Mouse (Mus musculus) heart, embryonic 14.5 days (tissue): ENCODE measurements around the gene Cacna2d2. TPM values are rescaled to one million over a fixed set of nuclear protein-coding genes. Genes with fewer than 3 reads are reported as not detected.

Experiments used
- ATAC-seq: fragments of 200-750 bp; cut with Nextera tagmentation; 2 replicates; pipeline ENCODE4 v1.8.0; 2017; ENCODE audit warnings: low read depth, moderate TSS enrichment; ENCODE audit not compliant: insufficient number of reproducible peaks, insufficient read depth, low FRiP score
- H3K27ac ChIP-seq, 2 experiments: fragments of 200-500 bp in 1 of 2; fragments of 300-500 bp in 1 of 2; sonication (generic) in 1 of 2; replicated peaks in 1 of 2; 2 replicates each; pipeline ENCODE4 v1.5.1; 2012 to 2014; ENCODE audit warnings: low read depth in 2 of 2, low read length in 2 of 2, control low read depth in 1 of 2, mild to moderate bottlenecking in 1 of 2, mixed read lengths in 1 of 2; ENCODE audit not compliant: control insufficient read depth in 1 of 2, insufficient read depth in 1 of 2
- H3K27me3 ChIP-seq: fragments of 300-500 bp; sonication (generic); 2 replicates; pipeline ENCODE4 v1.6.1; 2014; ENCODE audit warnings: mild to moderate bottlenecking, low read length, control low read depth; ENCODE audit not compliant: control insufficient read depth, insufficient read depth
- H3K36me3 ChIP-seq: fragments of 300-500 bp; sonication (generic); 2 replicates; pipeline ENCODE4 v1.6.1; 2014; ENCODE audit warnings: mild to moderate bottlenecking, control low read depth, low read length, mixed read lengths; ENCODE audit not compliant: control insufficient read depth, insufficient read depth
- H3K4me1 ChIP-seq, 2 experiments: fragments of 200-500 bp in 1 of 2; fragments of 300-500 bp in 1 of 2; sonication (generic) in 1 of 2; 2 replicates each; pipeline ENCODE4 v1.6.1; 2012 to 2014; ENCODE audit warnings: low read length in 2 of 2, control low read depth in 1 of 2, mixed read lengths in 1 of 2; ENCODE audit not compliant: control insufficient read depth in 2 of 2, insufficient read depth in 2 of 2
- H3K4me2 ChIP-seq: fragments of 300-500 bp; sonication (generic); 2 replicates; pipeline ENCODE4 v1.6.1; 2014; ENCODE audit warnings: mild to moderate bottlenecking, low read length
- H3K4me3 ChIP-seq, 2 experiments: fragments of 200-500 bp in 1 of 2; fragments of 300-500 bp in 1 of 2; sonication (generic) in 1 of 2; 2 replicates each; pipeline ENCODE4 v1.5.1; 2012 to 2014; ENCODE audit warnings: low read length in 2 of 2, mild to moderate bottlenecking in 2 of 2, control low read depth in 1 of 2, low read depth in 1 of 2, moderate library complexity in 1 of 2; ENCODE audit not compliant: control insufficient read depth in 1 of 2, insufficient read depth in 1 of 2
- H3K9ac ChIP-seq: fragments of 300-500 bp; sonication (generic); 2 replicates; pipeline ENCODE4 v1.6.1; 2014; ENCODE audit warnings: mild to moderate bottlenecking, low read length
- H3K9me3 ChIP-seq: fragments of 300-500 bp; sonication (generic); 2 replicates; pipeline ENCODE4 v1.6.1; 2016; ENCODE audit warnings: low read length, control low read depth; ENCODE audit not compliant: control insufficient read depth
- WGBS: fragments of 180-500 bp; shearing (Covaris S2); extraction: QIAGEN DNeasy Blood & Tissue Kit; methylation state at CpG from one replicate; pipeline ENCODE4 v1.1.7; 2014; 5-methylcytosine and 5-hydroxymethylcytosine counted together
- polyA plus RNA-seq: library from polyadenylated mRNA; unstranded; fragments of >200 nt; fragmentation: Nextera tagmentation; extraction: Ambion mirVana; gene quantifications from 2 replicates; pipeline ENCODE4 v1.2.1, GENCODE M21; 2014

Cacna2d2 gene
- polyA plus RNA-seq, 1 experiment from 2014 or later: 5.6 TPM

DNA sequence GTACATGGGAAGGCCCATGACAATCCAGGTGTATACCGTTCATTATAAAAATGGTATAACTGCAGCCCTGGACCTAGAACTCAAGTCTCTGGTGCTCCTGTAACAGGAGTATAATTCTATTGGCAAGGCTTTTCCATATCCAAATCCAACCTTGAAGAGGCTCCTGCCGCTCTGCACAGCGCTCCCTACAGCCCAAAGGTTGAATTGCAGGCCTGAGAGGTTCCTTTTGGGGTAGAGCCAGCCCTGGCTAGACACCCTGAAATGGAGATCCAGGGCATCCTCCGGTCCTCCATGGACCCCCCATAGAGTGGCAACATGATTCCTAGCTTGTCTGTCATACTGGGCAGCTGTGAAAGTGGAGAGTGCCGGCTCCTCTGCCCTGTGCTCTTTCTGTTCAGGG lies 79.6 kb downstream of the Cacna2d2 start:
- 36% methylated on average over 5 of the region's 5 CpGs for WGBS
- H3K4me3 ChIP-seq: no peak overlapping the region
- H3K4me2 ChIP-seq: peak overlapping the region; percentile 44; the same call in 1 of the 2 replicates
- no peaks in the 10 kb centered on the region for H3K36me3 ChIP-seq
- H3K9ac ChIP-seq: no peak overlapping the region
- peaks cover 0 to 2% of the 10 kb centered on the region in 2 experiments; a peak in 1 of 4 replicates for H3K4me1 ChIP-seq
- ATAC-seq: no peak
- peaks cover 7% of the 10 kb centered on the region; the same call in 1 of the 2 replicates for H3K27me3 ChIP-seq
- no peak overlapping the region for H3K27ac ChIP-seq
- H3K9me3 ChIP-seq: no peaks in the 10 kb centered on the region

DNA sequence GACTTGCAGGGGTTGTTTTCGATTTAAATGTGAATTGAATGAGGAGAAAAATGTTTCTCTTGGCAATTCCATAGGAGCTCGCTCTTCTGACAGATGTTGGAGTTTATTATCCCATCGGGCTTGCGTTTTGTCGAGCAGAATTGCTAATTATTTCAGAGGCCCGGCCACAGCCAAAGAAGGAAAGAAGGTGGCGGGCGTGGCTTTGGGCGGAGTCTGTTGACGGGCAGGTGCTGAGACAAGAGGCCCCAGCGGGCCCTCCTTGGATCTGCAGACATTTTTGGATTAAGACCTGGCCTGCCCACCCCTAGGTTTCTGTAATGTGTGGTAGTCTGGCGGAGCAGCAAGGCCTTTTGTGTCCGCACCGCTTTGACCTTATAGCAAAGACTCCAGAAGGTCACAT lies 80.2 kb downstream of the Cacna2d2 start:
- no peaks in the 10 kb centered on the region for H3K9me3 ChIP-seq
- no peaks in the 10 kb centered on the region for H3K36me3 ChIP-seq
- H3K9ac ChIP-seq: 0 out of 2 replicates have a peak overlapping the region, but pooled peaks have one; percentile 16
- 14% methylated on average over 14 of the region's 14 CpGs for whole genome bisulfite sequencing
- H3K4me3 ChIP-seq: 0 out of 4 replicates have a peak overlapping the region, but pooled peaks have one; percentile 2 to 3
- H3K27me3 ChIP-seq: peaks cover 7% of the 10 kb centered on the region; the same call in 1 of the 2 replicates
- H3K4me2 ChIP-seq: peak overlapping the region; percentile 44
- no peak for ATAC-seq
- H3K27ac ChIP-seq: no peak overlapping the region
- H3K4me1 ChIP-seq: peaks cover 0 to 2% of the 10 kb centered on the region in 2 experiments; a peak in 1 of 4 replicates

DNA sequence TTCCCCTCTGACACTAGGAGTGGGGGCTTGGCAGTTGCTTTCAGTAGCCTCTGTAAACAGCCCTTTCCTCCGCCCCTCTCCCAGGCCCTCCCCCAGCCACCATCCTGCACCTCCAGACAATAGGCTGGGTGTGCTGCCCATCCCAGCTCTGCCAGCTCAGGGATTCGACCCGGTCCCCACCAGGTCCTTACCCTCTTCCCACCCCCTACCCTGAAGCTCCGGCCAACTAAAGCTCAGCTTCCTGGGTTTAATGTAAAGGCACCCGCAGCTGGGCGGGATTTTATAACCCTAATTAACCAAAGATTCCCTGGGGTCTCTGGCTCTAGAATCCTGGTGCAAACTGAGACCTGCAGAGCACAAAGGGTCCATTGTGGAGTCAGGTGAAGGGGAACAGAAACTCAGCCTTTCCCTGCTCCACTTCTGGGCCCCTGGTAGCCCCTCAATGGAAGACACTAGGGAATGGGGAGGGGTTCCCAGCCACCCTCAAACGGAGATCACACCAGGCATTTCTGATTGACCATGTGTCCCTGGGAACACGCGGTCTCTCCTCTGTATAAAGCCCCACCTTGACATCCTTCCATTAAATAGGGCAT lies 81.2 kb downstream of the Cacna2d2 start:
- no peaks in the 10 kb centered on the region for H3K9me3 ChIP-seq
- WGBS: 42% methylated on average over 9 of the region's 9 CpGs
- no peak overlapping the region for H3K4me2 ChIP-seq
- peaks cover 0 to 2% of the 10 kb centered on the region in 2 experiments; a peak in 1 of 4 replicates for H3K4me1 ChIP-seq
- no peaks in the 10 kb centered on the region for H3K36me3 ChIP-seq
- H3K9ac ChIP-seq: no peak overlapping the region
- H3K27ac ChIP-seq: no peak overlapping the region
- H3K27me3 ChIP-seq: peaks cover 7% of the 10 kb centered on the region; the same call in 1 of the 2 replicates
- no peak for ATAC-seq
- H3K4me3 ChIP-seq: no peak overlapping the region

DNA sequence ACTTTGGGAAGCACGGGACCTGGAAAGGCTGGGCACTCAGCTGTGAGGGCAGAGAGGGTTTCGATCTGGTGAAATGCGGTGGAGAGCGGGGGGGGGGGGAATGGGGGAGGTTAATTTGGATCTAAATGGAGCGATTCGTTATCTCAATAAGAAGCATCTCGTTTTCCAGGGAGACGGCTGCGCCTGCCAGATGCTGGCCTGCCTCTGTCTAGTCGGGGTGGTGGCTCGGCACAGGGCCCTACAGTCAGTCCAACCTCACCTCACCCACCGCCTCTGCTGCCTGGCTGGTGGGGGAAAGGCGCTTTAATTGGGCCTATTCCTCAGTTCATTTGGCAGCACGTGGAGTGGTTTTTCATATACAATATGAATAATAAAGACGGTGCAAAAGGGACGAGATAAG lies 81.9 kb downstream of the Cacna2d2 start:
- Histone ChIP-seq H3K4me2 (no peak overlapping the region), H3K27me3 (peaks cover 7% of the 10 kb centered on the region; the same call in 1 of the 2 replicates), H3K36me3 (no peaks in the 10 kb centered on the region), H3K4me3 (no peak overlapping the region), H3K9me3 (no peaks in the 10 kb centered on the region), H3K9ac (no peak overlapping the region), H3K4me1 (peaks cover 0 to 2% of the 10 kb centered on the region in 2 experiments; a peak in 1 of 4 replicates), H3K27ac (no peak overlapping the region)
- no peak for ATAC-seq
- WGBS: 36% methylated on average over 16 of the region's 16 CpGs

- Histone ChIP-seq H3K4me1 (peaks cover 0 to 2% of the 10 kb centered on the region in 2 experiments; a peak in 1 of 4 replicates), H3K27ac (no peak overlapping the region), H3K4me3 (no peak overlapping the region), H3K4me2 (no peak overlapping the region), H3K9ac (no peak overlapping the region), H3K27me3 (peaks cover 7% of the 10 kb centered on the region; the same call in 1 of the 2 replicates), H3K36me3 (no peaks in the 10 kb centered on the region), H3K9me3 (no peaks in the 10 kb centered on the region)
- WGBS: 87% methylated on average over 9 of the region's 9 CpGs
- ATAC-seq: no peak
These were observed 82.6 kb downstream of the Cacna2d2 start for GRCm38 (mm10) chr9:107482004-107482403.

DNA sequence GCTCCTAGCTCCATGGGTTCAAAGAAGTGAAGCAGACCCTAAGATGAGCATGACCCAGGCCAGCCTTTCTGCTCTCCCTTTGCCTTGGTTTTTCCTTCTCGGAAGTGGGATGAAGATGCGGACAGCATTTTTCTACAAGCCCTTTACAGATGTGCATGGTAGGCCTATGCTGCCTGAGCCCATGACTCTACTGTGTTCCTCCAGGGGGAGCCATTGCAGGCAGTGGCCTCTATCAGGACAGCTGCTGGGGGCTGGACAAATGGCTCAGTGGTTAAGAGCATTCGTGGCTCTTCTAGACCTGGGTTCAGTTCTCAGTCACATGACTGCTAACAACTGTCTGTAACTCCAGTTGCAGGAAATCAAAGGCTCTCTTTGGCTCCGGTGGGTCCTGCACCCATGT lies 83.4 kb downstream of the Cacna2d2 start:
- H3K27ac ChIP-seq: no peak overlapping the region
- H3K36me3 ChIP-seq: no peaks in the 10 kb centered on the region
- H3K4me1 ChIP-seq: peaks cover 0 to 2% of the 10 kb centered on the region in 2 experiments; a peak in 1 of 4 replicates
- WGBS: 80% methylated on average over 4 of the region's 4 CpGs
- ATAC-seq: no peak
- H3K9me3 ChIP-seq: no peaks in the 10 kb centered on the region
- no peak overlapping the region for H3K4me2 ChIP-seq
- H3K9ac ChIP-seq: no peak overlapping the region
- no peak overlapping the region for H3K4me3 ChIP-seq
- peaks cover 7% of the 10 kb centered on the region; the same call in 1 of the 2 replicates for H3K27me3 ChIP-seq

GRCm38 (mm10) chr9:107483714-107484113 lies 84.3 kb downstream of the Cacna2d2 start:
- no peak overlapping the region for H3K9ac ChIP-seq

More at GRCm38 (mm10) chr9:107483714-107484113, 84.3 kb downstream of the Cacna2d2 start:
- 85% methylated on average over 5 of the region's 5 CpGs for WGBS
- Histone ChIP-seq H3K4me2 (no peak overlapping the region), H3K4me1 (peaks cover 0 to 2% of the 10 kb centered on the region in 2 experiments; a peak in 1 of 4 replicates), H3K36me3 (no peaks in the 10 kb centered on the region), H3K27me3 (peaks cover 7% of the 10 kb centered on the region; the same call in 1 of the 2 replicates), H3K27ac (no peak overlapping the region), H3K4me3 (no peak overlapping the region), H3K9me3 (no peaks in the 10 kb centered on the region)
- ATAC-seq: no peak
